Mouse (Mus musculus): ENCODE results near the gene March6. TPM values are rescaled to one million over a fixed set of nuclear protein-coding genes. Genes with fewer than 3 reads are reported as not detected.

March6 gene
- polyA plus RNA-seq, 1 experiment from 2014 or later, result 42.4 TPM

GRCm38 (mm10) chr15:31441996-31442395 lies 88.9 kb downstream of the March6 start:
- Histone ChIP-seq H3K36me3 (ENCODE audit: control insufficient read depth, insufficient read depth, low read length) (no peaks in the 10 kb centered on the region), H3K9ac (ENCODE audit: low read depth, low read length) (no peak overlapping the region), H3K4me1 (ENCODE audit: control insufficient read depth, insufficient read depth, low read length) (no peaks in the 10 kb centered on the region), H3K4me2 (replicated peaks; ENCODE audit: low read depth, low read length) (no peak overlapping the region), H3K27me3 (ENCODE audit: control insufficient read depth, insufficient read depth, low read length) (no peaks in the 10 kb centered on the region), H3K9me3 (ENCODE audit: control insufficient read depth, low read length) (no peaks in the 10 kb centered on the region), H3K27ac (ENCODE audit: low read depth, low read length) (no peak overlapping the region), H3K4me3 (ENCODE audit: low read length) (no peak overlapping the region)
- no peak for ATAC-seq (ENCODE audit: low FRiP score, low TSS enrichment)
- 70% methylated on average over 6 of the region's 6 CpGs for WGBS

DNA sequence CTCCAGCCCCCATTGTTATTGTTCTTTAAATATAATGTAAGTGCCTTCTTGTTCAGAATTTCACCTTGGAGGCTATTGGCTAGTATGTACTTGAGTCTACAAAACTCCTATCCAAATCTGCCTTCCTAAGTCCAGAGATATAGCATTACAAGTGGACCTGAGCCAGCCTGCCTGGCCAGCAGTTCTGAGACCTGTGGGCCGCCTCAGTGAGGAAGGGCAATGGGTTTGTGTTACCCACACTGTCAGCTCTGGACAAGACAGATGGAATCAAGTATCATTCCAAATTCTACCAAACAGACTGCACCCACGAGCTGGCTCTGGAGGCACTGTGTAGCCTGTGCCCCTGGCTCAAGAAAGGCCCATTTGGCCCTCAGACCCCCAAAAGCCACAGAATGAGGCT lies 94.0 kb downstream of the March6 start:
- no peaks in the 10 kb centered on the region for H3K9me3 ChIP-seq (ENCODE audit: control insufficient read depth, low read length)
- H3K4me2 ChIP-seq (replicated peaks; ENCODE audit: low read depth, low read length), result no peak overlapping the region
- no peaks in the 10 kb centered on the region for H3K36me3 ChIP-seq (ENCODE audit: control insufficient read depth, insufficient read depth, low read length)
- H3K4me1 ChIP-seq (ENCODE audit: control insufficient read depth, insufficient read depth, low read length), result no peaks in the 10 kb centered on the region
- H3K27ac ChIP-seq (ENCODE audit: low read depth, low read length), result no peak overlapping the region
- no peak overlapping the region for H3K4me3 ChIP-seq (ENCODE audit: low read length)
- ATAC-seq (ENCODE audit: low FRiP score, low TSS enrichment), result no peak
- H3K27me3 ChIP-seq (ENCODE audit: control insufficient read depth, insufficient read depth, low read length), result no peaks in the 10 kb centered on the region
- no peak overlapping the region for H3K9ac ChIP-seq (ENCODE audit: low read depth, low read length)
- WGBS, result 80% methylated on average over 2 of the region's 2 CpGs

- H3K4me2 ChIP-seq (replicated peaks; ENCODE audit: low read depth, low read length), result no peak overlapping the region
- WGBS, result 32% methylated on average over 1 of the region's 1 CpGs
- H3K36me3 ChIP-seq (ENCODE audit: control insufficient read depth, insufficient read depth, low read length), result no peaks in the 10 kb centered on the region
- H3K9ac ChIP-seq (ENCODE audit: low read depth, low read length), result no peak overlapping the region
- H3K4me1 ChIP-seq (ENCODE audit: control insufficient read depth, insufficient read depth, low read length), result no peaks in the 10 kb centered on the region
- no peak overlapping the region for H3K27ac ChIP-seq (ENCODE audit: low read depth, low read length)
- no peaks in the 10 kb centered on the region for H3K27me3 ChIP-seq (ENCODE audit: control insufficient read depth, insufficient read depth, low read length)
- H3K9me3 ChIP-seq (ENCODE audit: control insufficient read depth, low read length), result no peaks in the 10 kb centered on the region
- ATAC-seq (ENCODE audit: low FRiP score, low TSS enrichment), result no peak
- H3K4me3 ChIP-seq (ENCODE audit: low read length), result no peak overlapping the region
Measured at GRCm38 (mm10) chr15:31436083-31436482, 94.8 kb downstream of the March6 start.

GRCm38 (mm10) chr15:31433768-31434167 lies 97.1 kb downstream of the March6 start:
- no peaks in the 10 kb centered on the region for H3K9me3 ChIP-seq (ENCODE audit: control insufficient read depth, low read length)
- ATAC-seq (ENCODE audit: low FRiP score, low TSS enrichment), result no peak
- H3K4me1 ChIP-seq (ENCODE audit: control insufficient read depth, insufficient read depth, low read length), result no peaks in the 10 kb centered on the region
- H3K27me3 ChIP-seq (ENCODE audit: control insufficient read depth, insufficient read depth, low read length), result no peaks in the 10 kb centered on the region
- WGBS, result 68% methylated on average over 7 of the region's 7 CpGs
- H3K4me3 ChIP-seq (ENCODE audit: low read length), result no peak overlapping the region
- no peak overlapping the region for H3K9ac ChIP-seq (ENCODE audit: low read depth, low read length)
- H3K4me2 ChIP-seq (replicated peaks; ENCODE audit: low read depth, low read length), result no peak overlapping the region
- no peaks in the 10 kb centered on the region for H3K36me3 ChIP-seq (ENCODE audit: control insufficient read depth, insufficient read depth, low read length)
- H3K27ac ChIP-seq (ENCODE audit: low read depth, low read length), result no peak overlapping the region

GRCm38 (mm10) chr15:31431847-31432246 lies 99.0 kb downstream of the March6 start:
- no peak overlapping the region for H3K4me2 ChIP-seq (replicated peaks; ENCODE audit: low read depth, low read length)
- no peaks in the 10 kb centered on the region for H3K27me3 ChIP-seq (ENCODE audit: control insufficient read depth, insufficient read depth, low read length)
- no peak overlapping the region for H3K4me3 ChIP-seq (ENCODE audit: low read length)
- no peak overlapping the region for H3K27ac ChIP-seq (ENCODE audit: low read depth, low read length)
- H3K9me3 ChIP-seq (ENCODE audit: control insufficient read depth, low read length), result no peaks in the 10 kb centered on the region
- ATAC-seq (ENCODE audit: low FRiP score, low TSS enrichment), result no peak
- H3K9ac ChIP-seq (ENCODE audit: low read depth, low read length), result no peak overlapping the region
- no peaks in the 10 kb centered on the region for H3K36me3 ChIP-seq (ENCODE audit: control insufficient read depth, insufficient read depth, low read length)
- no peaks in the 10 kb centered on the region for H3K4me1 ChIP-seq (ENCODE audit: control insufficient read depth, insufficient read depth, low read length)
- 78% methylated on average over 8 of the region's 8 CpGs for WGBS

GRCm38 (mm10) chr15:31430014-31430413 lies 100.8 kb downstream of the March6 start:
- 85% methylated on average over 2 of the region's 2 CpGs for WGBS
- Histone ChIP-seq H3K36me3 (ENCODE audit: control insufficient read depth, insufficient read depth, low read length) (no peaks in the 10 kb centered on the region), H3K27ac (ENCODE audit: low read depth, low read length) (no peak overlapping the region), H3K4me3 (ENCODE audit: low read length) (no peak overlapping the region), H3K4me2 (replicated peaks; ENCODE audit: low read depth, low read length) (no peak overlapping the region), H3K27me3 (ENCODE audit: control insufficient read depth, insufficient read depth, low read length) (no peaks in the 10 kb centered on the region), H3K9ac (ENCODE audit: low read depth, low read length) (no peak overlapping the region), H3K9me3 (ENCODE audit: control insufficient read depth, low read length) (no peaks in the 10 kb centered on the region), H3K4me1 (ENCODE audit: control insufficient read depth, insufficient read depth, low read length) (no peaks in the 10 kb centered on the region)
- peak; percentile 55; the same call in 1 of the 2 replicates for ATAC-seq (ENCODE audit: low FRiP score, low TSS enrichment)

- 81% methylated on average over 7 of the region's 7 CpGs for WGBS
- no peak overlapping the region for H3K9ac ChIP-seq (ENCODE audit: low read depth, low read length)
Measured at GRCm38 (mm10) chr15:31429429-31429828, 101.4 kb downstream of the March6 start.

GRCm38 (mm10) chr15:31428571-31428970 lies 102.3 kb downstream of the March6 start:
- ATAC-seq (ENCODE audit: low FRiP score, low TSS enrichment), result no peak
- Histone ChIP-seq H3K9me3 (ENCODE audit: control insufficient read depth, low read length) (no peaks in the 10 kb centered on the region), H3K27ac (ENCODE audit: low read depth, low read length) (no peak overlapping the region), H3K4me2 (replicated peaks; ENCODE audit: low read depth, low read length) (no peak overlapping the region), H3K27me3 (ENCODE audit: control insufficient read depth, insufficient read depth, low read length) (no peaks in the 10 kb centered on the region), H3K36me3 (ENCODE audit: control insufficient read depth, insufficient read depth, low read length) (no peaks in the 10 kb centered on the region), H3K9ac (ENCODE audit: low read depth, low read length) (no peak overlapping the region), H3K4me3 (ENCODE audit: low read length) (no peak overlapping the region), H3K4me1 (ENCODE audit: control insufficient read depth, insufficient read depth, low read length) (no peaks in the 10 kb centered on the region)
- WGBS, result 40% methylated on average over 12 of the region's 12 CpGs

More at GRCm38 (mm10) chr15:31429429-31429828, 101.4 kb downstream of the March6 start:
- Histone ChIP-seq H3K27me3 (ENCODE audit: control insufficient read depth, insufficient read depth, low read length) (no peaks in the 10 kb centered on the region), H3K4me2 (replicated peaks; ENCODE audit: low read depth, low read length) (no peak overlapping the region), H3K4me3 (ENCODE audit: low read length) (no peak overlapping the region), H3K36me3 (ENCODE audit: control insufficient read depth, insufficient read depth, low read length) (no peaks in the 10 kb centered on the region), H3K9me3 (ENCODE audit: control insufficient read depth, low read length) (no peaks in the 10 kb centered on the region), H3K4me1 (ENCODE audit: control insufficient read depth, insufficient read depth, low read length) (no peaks in the 10 kb centered on the region), H3K27ac (ENCODE audit: low read depth, low read length) (no peak overlapping the region)
- ATAC-seq (ENCODE audit: low FRiP score, low TSS enrichment), result no peak

DNA sequence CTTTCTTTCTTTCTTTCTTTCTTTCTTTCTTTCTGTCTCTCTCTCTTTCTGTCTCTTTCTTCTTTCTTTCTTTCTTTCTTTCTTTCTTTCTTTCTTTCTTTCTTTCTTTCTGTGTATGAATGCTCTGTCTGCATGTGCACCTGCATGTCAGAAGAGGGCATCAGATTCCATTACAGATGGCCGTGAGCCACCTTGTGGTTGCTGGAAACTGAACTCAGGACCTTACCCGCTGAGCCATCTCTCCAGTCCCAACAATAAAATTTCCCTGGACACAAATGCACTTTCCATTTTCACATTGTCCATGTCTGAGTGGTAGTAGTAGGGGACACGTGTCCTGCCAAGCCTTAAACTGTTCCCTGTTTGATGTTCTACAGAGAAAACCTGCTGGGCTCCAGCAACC lies 103.5 kb downstream of the March6 start:
- no peaks in the 10 kb centered on the region for H3K9me3 ChIP-seq (ENCODE audit: control insufficient read depth, low read length)
- no peaks in the 10 kb centered on the region for H3K27me3 ChIP-seq (ENCODE audit: control insufficient read depth, insufficient read depth, low read length)
- H3K4me1 ChIP-seq (ENCODE audit: control insufficient read depth, insufficient read depth, low read length), result no peaks in the 10 kb centered on the region
- H3K36me3 ChIP-seq (ENCODE audit: control insufficient read depth, insufficient read depth, low read length), result no peaks in the 10 kb centered on the region
- 61% methylated on average over 3 of the region's 3 CpGs for WGBS
- ATAC-seq (ENCODE audit: low FRiP score, low TSS enrichment), result no peak
- H3K4me3 ChIP-seq (ENCODE audit: low read length), result no peak overlapping the region
- H3K9ac ChIP-seq (ENCODE audit: low read depth, low read length), result no peak overlapping the region
- H3K27ac ChIP-seq (ENCODE audit: low read depth, low read length), result no peak overlapping the region
- H3K4me2 ChIP-seq (replicated peaks; ENCODE audit: low read depth, low read length), result no peak overlapping the region
